Mouse (Mus musculus) E14TG2a.4 (cell line): ENCODE measurements around the gene Fam8a1.
A peak's percentile ranks its signal among the peaks of the same experiment; 100 is the strongest.

Experiments
- CTCF ChIP-seq: conservative IDR thresholded peaks from 2 replicates; pipeline ENCODE4 v1.5.1; 2014; ENCODE audit warnings: low read length
- NANOG ChIP-seq: IDR thresholded peaks from 2 replicates; pipeline ENCODE4 v1.6.1; 2014; ENCODE audit warnings: borderline replicate concordance, low read length, mixed read lengths
- POU5F1 ChIP-seq: IDR thresholded peaks from 2 replicates; pipeline ENCODE4 v1.6.1; 2014; ENCODE audit warnings: low read length, borderline replicate concordance

DNA sequence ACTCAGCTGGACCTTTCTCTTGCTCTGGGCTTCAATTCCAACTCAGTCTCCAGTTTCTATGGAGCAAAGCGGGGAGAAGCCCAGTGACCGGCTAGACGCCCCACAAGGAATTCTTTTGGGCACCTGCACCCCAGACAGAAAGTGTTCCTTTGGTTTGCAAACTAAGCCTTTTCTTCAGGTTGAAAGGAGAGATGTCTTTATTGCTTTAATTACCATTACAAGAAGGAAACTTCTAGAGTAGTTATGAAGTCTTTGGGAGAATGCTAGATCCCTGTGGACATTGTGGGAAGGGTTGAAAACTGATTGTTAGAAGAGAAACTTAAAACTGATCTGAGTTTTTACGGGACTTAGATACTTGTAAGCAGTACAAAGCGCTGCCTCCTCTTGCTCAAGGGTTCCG is 23.8 kb upstream of the Fam8a1 start:
- TF ChIP-seq CTCF: no peak
- peak; percentile 83 for TF ChIP-seq NANOG
- TF ChIP-seq POU5F1: no peak
